Mouse (Mus musculus): ENCODE measurements around the gene Myo5c.

- no peak for TF ChIP-seq CTCF (IDR thresholded peaks at IDR 0.05; ENCODE audit: low read depth)
- no peak for TF ChIP-seq EP300 (IDR thresholded peaks at IDR 0.05; ENCODE audit: low read depth)
These were observed 50.4 kb downstream of the Myo5c start for GRCm38 (mm10) chr9:75282179-75282578.
